Comparison of ENCODE assay signal across 8 mouse cellular contexts in genomic region chr5:115559237-115560101, GRCm38 (mm10). TPM values are rescaled to one million over a fixed set of nuclear protein-coding genes. Genes with fewer than 3 reads are reported as not detected.
DNase-seq lines count a peak whose midpoint lies in the region; ATAC-seq and TF ChIP-seq lines count a peak whose summit lies in the region.

Gene Rplp0 (plus strand): TSS chr5:115559467.

- peak; percentile 83 for TF ChIP-seq CTCF in G1E (IDR thresholded peaks at IDR 0.05; ENCODE audit: low read depth, low read length)
- peak; percentile 95 for TF ChIP-seq CTCF in layer of hippocampus, adult 2 months (conservative IDR thresholded peaks at IDR 0.05)
- TF ChIP-seq CTCF in lung, embryonic 14.5 days (IDR thresholded peaks at IDR 0.05; ENCODE audit: low read depth) = peak; percentile 99
- TF ChIP-seq CTCF in olfactory bulb, adult 2 months (IDR thresholded peaks at IDR 0.05; ENCODE audit: insufficient read depth, low read depth, low read length) = peak; percentile 98
- peak; percentile 98 for TF ChIP-seq CTCF in thymus, adult 2 months (IDR thresholded peaks at IDR 0.05; ENCODE audit: borderline replicate concordance, control insufficient read depth, extremely low read depth, insufficient read depth, low read length, poor library complexity)

- peak; percentile 97 for DNase-seq in G1E (ENCODE audit: low spot score)
- DNase-seq in cerebellum, adult 18-20 months = peak; percentile 98 to 100
- peak; percentile 100 for DNase-seq in heart, postnatal 36 days
- peak; percentile 100 for DNase-seq in layer of hippocampus, adult 2 months (ENCODE audit: low spot score in 2 of 2)
- DNase-seq in lung, embryonic 14.5 days = peak; percentile 100
- peak; percentile 100 for DNase-seq in thymus, adult 2 months

- intact Hi-C loops in heart, postnatal 36 days (cut with DNase I) = no loop called here

- peaks cover 50% of the 10 kb centered on the region for H3K36me3 ChIP-seq in G1E (replicated peaks)
- peaks cover 20% of the 10 kb centered on the region for H3K36me3 ChIP-seq in forebrain, embryonic 16.5 days (ENCODE audit: control insufficient read depth, insufficient read depth)
- H3K36me3 ChIP-seq in lung, embryonic 14.5 days (ENCODE audit: insufficient read depth) = peaks cover 46% of the 10 kb centered on the region
- peaks cover 29% of the 10 kb centered on the region for H3K36me3 ChIP-seq in thymus, adult 2 months (ENCODE audit: control insufficient read depth, insufficient read depth, low read length)

- H3K9me3 ChIP-seq in G1E (replicated peaks) = no peaks in the 10 kb centered on the region
- no peaks in the 10 kb centered on the region for H3K9me3 ChIP-seq in forebrain, embryonic 16.5 days (ENCODE audit: control insufficient read depth, low read length)
- no peaks in the 10 kb centered on the region for H3K9me3 ChIP-seq in lung, embryonic 14.5 days (ENCODE audit: low read depth, low read length)

- peak within 1 kb of the TSS; percentile 93 for H3K9ac ChIP-seq in forebrain, embryonic 16.5 days (replicated peaks; ENCODE audit: low read depth, low read length)
- peak within 1 kb of the TSS; percentile 96 for H3K9ac ChIP-seq in lung, embryonic 14.5 days

- peak within 1 kb of the TSS; percentile 72 for H3K4me2 ChIP-seq in forebrain, embryonic 16.5 days (ENCODE audit: low read length)
- peak within 1 kb of the TSS; percentile 98 for H3K4me2 ChIP-seq in lung, embryonic 14.5 days

- peak; percentile 99 for TF ChIP-seq POLR2A in olfactory bulb, adult 2 months (IDR thresholded peaks at IDR 0.05; ENCODE audit: insufficient read depth, low read depth, low read length)
- TF ChIP-seq POLR2A in thymus, adult 2 months (IDR thresholded peaks at IDR 0.05; ENCODE audit: control insufficient read depth, extremely low read depth, insufficient read depth, low read length, poor library complexity) = peak; percentile 99

- peaks cover 25% of the 10 kb centered on the region for H3K4me1 ChIP-seq in G1E (ENCODE audit: insufficient read depth, low read depth, low read length)
- H3K4me1 ChIP-seq in forebrain, embryonic 16.5 days (replicated peaks; ENCODE audit: control insufficient read depth, insufficient read depth, low read length) = peaks cover 14% of the 10 kb centered on the region
- H3K4me1 ChIP-seq in lung, embryonic 14.5 days (ENCODE audit: insufficient read depth) = peaks cover 6% of the 10 kb centered on the region; the same call in 1 of the 2 replicates
- peaks cover 9% of the 10 kb centered on the region for H3K4me1 ChIP-seq in olfactory bulb, adult 2 months (ENCODE audit: control insufficient read depth, insufficient read depth, low read length)
- H3K4me1 ChIP-seq in thymus, adult 2 months (replicated peaks; ENCODE audit: control insufficient read depth, insufficient read depth, low read length) = peaks cover 5% of the 10 kb centered on the region

- no peaks in the 10 kb centered on the region for H3K27me3 ChIP-seq in G1E (ENCODE audit: insufficient read depth, low read length)
- no peaks in the 10 kb centered on the region for H3K27me3 ChIP-seq in forebrain, embryonic 16.5 days (replicated peaks; ENCODE audit: control insufficient read depth, insufficient read depth, low read length)
- H3K27me3 ChIP-seq in lung, embryonic 14.5 days (ENCODE audit: insufficient read depth, low read length) = no peaks in the 10 kb centered on the region
- no peaks in the 10 kb centered on the region for H3K27me3 ChIP-seq in thymus, adult 2 months (ENCODE audit: control insufficient read depth, insufficient read depth, low read length)

- under 1% methylated on average over 78 of the region's 78 CpGs for WGBS in forebrain, embryonic 16.5 days
- under 1% methylated on average over 78 of the region's 78 CpGs for WGBS in lung, embryonic 14.5 days
- WGBS in olfactory bulb, adult 2 months = under 1% methylated on average over 78 of the region's 78 CpGs
- under 1% methylated on average over 78 of the region's 78 CpGs for WGBS in thymus, adult 2 months

- ATAC-seq in G1E (ENCODE audit: extremely low read depth, insufficient number of reproducible peaks, low FRiP score, poor library complexity, severe bottlenecking) = peak; percentile 95
- ATAC-seq in forebrain, embryonic 16.5 days = peak; percentile 99
- ATAC-seq in lung, embryonic 14.5 days (ENCODE audit: insufficient read depth) = peak; percentile 98

- H3K27ac ChIP-seq in forebrain, embryonic 16.5 days (ENCODE audit: low read length) = peak within 1 kb of the TSS; percentile 76
- peak within 1 kb of the TSS; percentile 96 for H3K27ac ChIP-seq in layer of hippocampus, adult 2 months
- H3K27ac ChIP-seq in lung, embryonic 14.5 days (ENCODE audit: low read depth) = peak within 1 kb of the TSS; percentile 87
- peak within 1 kb of the TSS; percentile 41 for H3K27ac ChIP-seq in olfactory bulb, adult 2 months (ENCODE audit: insufficient read depth, low read depth, low read length)
- no peak within 1 kb of the TSS; the same call in 1 of the 2 replicates for H3K27ac ChIP-seq in thymus, adult 2 months (ENCODE audit: control insufficient read depth, insufficient read depth, low read length)

- H3K4me3 ChIP-seq in G1E (ENCODE audit: low read depth, low read length) = peak within 1 kb of the TSS; percentile 93
- peak within 1 kb of the TSS; percentile 81 for H3K4me3 ChIP-seq in forebrain, embryonic 16.5 days (replicated peaks; ENCODE audit: low read length)
- H3K4me3 ChIP-seq in layer of hippocampus, adult 2 months = peak within 1 kb of the TSS; percentile 88
- H3K4me3 ChIP-seq in lung, embryonic 14.5 days (ENCODE audit: low read depth, low read length) = peak within 1 kb of the TSS; percentile 91
- peak within 1 kb of the TSS; percentile 73 for H3K4me3 ChIP-seq in olfactory bulb, adult 2 months (ENCODE audit: insufficient read depth, low read depth, low read length)
- peak within 1 kb of the TSS; percentile 79 for H3K4me3 ChIP-seq in thymus, adult 2 months (ENCODE audit: control insufficient read depth, insufficient read depth, low read length)

RNA-seq across cellular contexts. Expression of gene Rplp0, which starts in this region (rescaled TPM):
- total RNA-seq in G1E (2014; fragmentation: Nextera tagmentation) (870 and 980 TPM in 2 replicates), G1E (2017) (1,362 and 1,673 TPM in 2 replicates)
- 712 and 915 TPM in 2 replicates for polyA plus RNA-seq in G1E (2012)
- 944 and 986 TPM in 2 replicates for polyA plus RNA-seq in forebrain, embryonic 16.5 days (2015; fragmentation: Nextera tagmentation; extraction: Ambion mirVana)
- total RNA-seq in heart, postnatal 36 days (2021) = 100 to 1,000 TPM; 650 to 668 TPM
- 100 to 1,000 TPM; 225 to 234 TPM for total RNA-seq in layer of hippocampus, adult 2 months (2021)
- 1,859 and 1,954 TPM in 2 replicates for polyA plus RNA-seq in lung, embryonic 14.5 days (2014; fragmentation: Nextera tagmentation; extraction: Ambion mirVana)
- 613 and 1,282 TPM in 2 replicates for polyA plus RNA-seq in olfactory bulb, adult 2 months (2012; ENCODE audit: insufficient read depth, insufficient read length, low replicate concordance, missing spikeins)
- 3,356 and 3,688 TPM in 2 replicates for polyA plus RNA-seq in thymus, adult 2 months (2012; rRNA removed)
